Mouse (Mus musculus) urinary bladder, adult 2 months (tissue): ENCODE measurements around the gene Rps6kc1. TPM values are rescaled to one million over a fixed set of nuclear protein-coding genes. Genes with fewer than 3 reads are reported as not detected.

Experiments used
- DNase-seq: peaks from one replicate; pipeline ENCODE4 v3.0.0; 2022; ENCODE audit warnings: low spot score
- polyA plus RNA-seq: library from polyadenylated mRNA; depleted of rRNA; stranded (reverse); fragments of >200 nt; gene quantifications from 2 replicates; pipeline ENCODE4 v1.2.3, GENCODE M21; 2012

Gene Rps6kc1
- polyA plus RNA-seq, 1 experiment, result 9.5 TPM

DNA sequence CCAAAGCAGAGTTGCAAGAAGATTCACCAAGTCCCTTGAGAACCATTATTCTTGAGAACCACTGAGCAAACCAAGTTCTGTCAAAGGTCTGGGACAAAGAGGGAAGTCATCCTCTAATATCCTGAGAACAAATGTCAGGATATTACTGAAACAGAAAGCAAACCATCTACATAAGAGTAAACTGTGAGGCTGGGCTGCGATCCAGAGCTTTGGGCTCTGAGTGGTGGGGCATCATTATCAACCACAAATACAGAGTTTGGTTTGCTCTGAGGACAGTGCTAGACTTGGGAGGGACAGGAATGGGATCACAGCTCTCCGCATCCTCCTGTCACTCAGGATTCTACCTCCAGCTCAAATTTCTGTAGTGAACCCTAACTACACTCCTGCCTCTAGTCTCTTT, 144.8 kb downstream of the Rps6kc1 start:
- no peak for DNase-seq

DNA sequence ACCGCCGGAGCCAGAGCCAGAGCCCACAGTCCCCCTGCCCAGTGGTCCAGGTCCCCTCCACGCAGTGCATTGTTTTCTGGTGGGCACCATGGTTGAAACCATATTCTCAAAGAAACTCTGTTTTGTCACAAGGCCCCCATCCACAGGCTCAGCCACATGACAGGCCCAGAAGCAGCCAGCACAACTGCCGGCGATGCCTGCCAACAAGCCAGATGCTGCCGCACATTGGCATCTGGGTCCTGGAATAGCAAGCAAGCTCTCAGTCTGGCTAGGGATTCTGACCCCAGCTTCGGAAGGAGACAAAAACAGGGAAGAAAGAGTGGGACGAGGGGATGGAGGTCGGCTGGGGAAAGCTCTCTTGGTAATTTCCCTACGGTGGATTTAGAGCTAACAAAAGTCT, 147.8 kb downstream of the Rps6kc1 start:
- DNase-seq, result no peak

DNA sequence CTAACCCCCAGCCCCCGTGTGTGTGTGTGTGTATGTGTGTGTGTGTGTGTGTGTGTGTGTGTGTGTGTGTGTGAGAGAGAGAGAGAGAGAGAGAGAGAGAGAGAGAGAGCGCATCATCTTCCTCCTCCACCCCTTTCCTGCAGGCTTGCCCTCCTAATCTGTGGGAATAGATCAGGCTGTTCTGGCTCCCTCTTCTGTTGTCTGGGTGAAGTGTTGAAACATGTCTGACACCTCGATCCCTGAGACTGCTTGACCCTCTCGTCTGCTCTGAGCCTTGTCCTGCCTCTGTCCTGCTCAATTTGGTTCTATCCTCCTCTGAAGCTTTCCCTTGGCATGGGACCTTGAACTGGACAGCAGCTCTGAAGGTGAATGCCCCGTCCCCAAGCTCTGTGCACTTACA, 149.8 kb downstream of the Rps6kc1 start:
- DNase-seq, result no peak

DNA sequence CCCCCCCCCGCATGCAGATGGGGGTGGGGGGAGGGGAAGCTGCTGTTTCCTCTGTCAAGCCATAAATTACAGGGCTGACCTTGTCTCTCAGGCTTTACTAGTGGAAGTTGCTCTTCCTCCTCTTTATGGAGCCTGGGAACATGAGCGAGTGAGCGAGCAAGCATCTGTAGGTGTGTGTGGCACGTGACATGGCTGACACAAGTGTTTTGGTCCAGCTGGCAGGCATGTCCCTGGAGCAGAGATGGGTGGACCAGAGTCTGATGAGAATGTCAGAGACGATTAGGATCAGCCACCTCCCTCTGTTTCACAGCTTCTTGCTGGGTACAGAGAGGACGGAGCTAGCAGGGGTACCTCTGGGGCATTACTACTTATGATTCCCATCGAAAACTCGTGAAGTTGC, 153.7 kb downstream of the Rps6kc1 start:
- no peak for DNase-seq

- DNase-seq, result no peak
These were observed 159.6 kb downstream of the Rps6kc1 start for GRCm38 (mm10) chr1:190751794-190752570.

GRCm38 (mm10) chr1:190748937-190749336, 162.6 kb downstream of the Rps6kc1 start:
- no peak for DNase-seq

DNA sequence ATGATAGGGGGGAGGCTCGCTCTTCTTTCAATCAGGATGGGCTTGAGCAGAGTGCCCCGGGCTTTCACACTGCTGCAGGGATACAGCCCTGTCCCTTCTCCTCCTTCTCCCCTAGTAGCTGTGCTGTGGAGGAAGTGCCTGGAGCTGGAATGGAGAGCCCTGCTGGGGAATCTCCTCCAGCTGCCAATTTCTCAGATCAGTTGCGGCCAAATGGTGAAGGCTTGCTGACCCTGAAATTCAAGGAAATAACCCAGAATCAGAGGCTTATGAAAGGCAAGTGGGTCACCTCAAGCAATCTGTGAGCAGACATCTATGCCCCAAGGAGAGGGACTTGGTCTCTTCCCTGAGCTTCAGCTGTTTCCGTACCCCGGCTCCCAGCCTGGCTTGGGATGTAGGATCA, 170.1 kb downstream of the Rps6kc1 start:
- no peak for DNase-seq

DNA sequence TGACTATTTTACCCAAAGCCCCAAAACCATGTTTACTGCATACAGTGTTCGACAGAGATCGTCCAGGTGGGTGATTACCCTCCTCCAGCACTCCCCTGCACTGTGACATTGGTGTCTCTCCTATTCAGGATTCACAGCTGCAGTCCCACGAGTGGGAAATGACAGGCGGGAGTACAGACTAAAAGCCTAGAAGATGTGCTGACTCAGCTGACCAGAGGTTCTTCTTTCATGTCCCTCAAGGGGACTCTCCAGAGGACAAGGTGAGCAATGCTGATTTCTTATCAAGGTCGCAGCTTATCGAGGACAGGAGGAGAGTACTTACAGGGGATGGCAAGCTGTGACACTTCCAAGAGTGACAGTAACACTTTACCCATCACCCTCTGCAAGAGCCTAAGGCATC, 178.8 kb downstream of the Rps6kc1 start:
- no peak for DNase-seq

DNA sequence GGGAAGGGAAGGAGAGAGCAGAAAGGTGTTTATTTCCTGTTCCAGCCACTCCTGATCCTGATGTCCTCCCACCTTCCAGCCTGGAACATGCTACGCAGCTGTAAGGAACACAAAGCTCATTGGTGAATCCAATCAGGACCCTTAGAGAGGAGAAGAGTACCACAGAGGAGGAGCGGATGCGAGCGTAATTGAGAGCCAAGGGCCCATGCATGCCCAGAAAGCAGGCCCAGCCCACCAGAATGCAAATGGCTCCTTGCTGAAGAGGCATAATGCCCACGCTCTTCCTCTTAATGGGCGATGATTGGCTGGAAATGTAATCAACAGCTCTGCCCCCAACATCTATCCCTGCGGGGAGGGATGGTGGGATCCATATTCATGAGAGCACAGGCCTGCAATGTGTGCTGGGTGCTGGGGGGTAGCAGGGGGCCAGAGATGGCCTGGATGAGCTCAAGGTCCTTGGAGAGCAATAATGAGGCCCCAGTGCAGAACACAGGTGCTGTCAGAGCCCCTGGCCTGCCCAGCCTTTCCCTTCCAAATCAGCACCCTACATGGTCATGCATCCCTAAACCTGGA, 182.0 kb downstream of the Rps6kc1 start:
- no peak for DNase-seq

DNA sequence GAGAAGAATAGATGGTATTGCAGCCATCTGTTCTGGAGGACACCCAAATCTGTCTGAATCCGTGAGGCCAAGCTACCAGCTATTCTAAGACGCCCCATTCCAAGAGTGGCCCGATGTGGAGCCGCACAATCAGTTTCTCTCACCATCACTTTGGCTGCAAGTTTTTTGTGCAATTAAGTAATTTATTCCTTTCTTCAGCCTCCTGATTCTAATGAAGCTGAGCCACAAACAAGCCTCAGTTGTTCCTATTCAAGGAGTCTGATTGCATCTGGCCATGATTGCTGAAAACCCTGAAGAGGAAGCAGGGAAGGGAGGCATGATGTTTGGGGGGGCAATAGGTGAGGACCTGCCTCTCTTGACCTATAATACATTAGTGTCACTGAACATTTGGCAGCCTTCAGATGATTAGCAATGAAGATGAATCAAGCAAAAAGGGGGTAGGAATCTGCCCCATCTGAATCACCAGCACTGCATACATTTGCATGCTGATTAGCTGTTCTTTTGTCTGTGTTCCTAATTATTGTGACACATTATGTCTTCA, 183.4 kb downstream of the Rps6kc1 start:
- no peak for DNase-seq

DNA sequence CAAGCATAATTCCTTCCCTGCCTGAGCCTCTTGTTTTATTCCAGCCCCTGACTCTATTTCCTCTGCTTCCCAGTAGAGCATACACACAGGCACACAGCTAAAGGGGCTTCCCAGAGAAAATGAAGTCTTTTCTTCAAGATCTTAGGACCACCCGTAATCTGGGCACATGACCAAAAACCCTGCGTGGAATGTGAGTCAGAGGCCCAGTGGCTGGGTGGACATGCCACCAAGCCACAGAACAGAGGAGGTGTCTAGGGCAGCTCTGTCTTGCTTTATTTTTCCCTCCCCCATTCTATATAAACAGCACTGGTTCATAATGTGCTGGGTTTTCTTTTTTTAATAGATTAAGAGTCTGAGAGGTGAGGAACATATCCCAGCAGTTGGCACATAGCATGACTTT, 184.2 kb downstream of the Rps6kc1 start:
- no peak for DNase-seq

DNA sequence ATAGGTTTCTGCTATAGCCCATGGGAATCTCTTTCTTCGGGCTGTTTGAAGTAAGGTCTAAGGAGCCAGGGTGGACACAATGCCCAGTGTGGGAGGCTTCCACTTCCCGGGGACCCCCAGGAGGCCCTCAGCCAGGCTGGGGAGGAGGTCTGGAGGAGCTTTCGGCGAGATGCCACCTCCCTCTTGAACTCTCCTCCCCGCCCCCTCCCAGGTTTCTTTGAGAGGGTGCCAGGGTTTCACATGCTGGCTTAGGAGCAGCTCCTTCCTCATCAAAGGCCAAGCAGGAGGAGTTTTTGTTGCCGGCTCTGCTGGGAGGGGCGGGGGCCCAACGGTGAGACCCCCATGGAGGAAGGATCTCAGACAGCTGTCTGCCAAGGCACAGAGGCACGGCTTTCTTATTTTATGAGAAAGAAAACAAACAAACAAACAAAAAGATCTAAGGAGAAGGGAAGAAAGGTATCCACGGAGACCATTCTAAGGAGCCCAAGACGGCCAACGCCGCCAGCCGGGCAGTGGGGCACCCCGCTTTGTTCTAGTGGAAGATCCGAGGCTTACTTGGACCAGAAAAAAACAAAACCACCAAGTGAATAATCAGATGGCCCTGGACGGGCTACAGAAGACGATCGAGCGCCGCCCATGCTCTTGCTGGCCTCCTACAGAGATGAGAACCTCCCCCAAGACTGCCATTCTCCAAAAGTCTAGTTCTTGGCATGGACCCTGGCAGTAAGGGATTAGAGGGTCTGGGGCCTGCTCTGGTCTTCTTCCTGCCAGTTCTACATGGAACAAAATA, 186.8 kb downstream of the Rps6kc1 start:
- no peak for DNase-seq

GRCm38 (mm10) chr1:190723926-190724430, 187.6 kb downstream of the Rps6kc1 start:
- no peak for DNase-seq

DNA sequence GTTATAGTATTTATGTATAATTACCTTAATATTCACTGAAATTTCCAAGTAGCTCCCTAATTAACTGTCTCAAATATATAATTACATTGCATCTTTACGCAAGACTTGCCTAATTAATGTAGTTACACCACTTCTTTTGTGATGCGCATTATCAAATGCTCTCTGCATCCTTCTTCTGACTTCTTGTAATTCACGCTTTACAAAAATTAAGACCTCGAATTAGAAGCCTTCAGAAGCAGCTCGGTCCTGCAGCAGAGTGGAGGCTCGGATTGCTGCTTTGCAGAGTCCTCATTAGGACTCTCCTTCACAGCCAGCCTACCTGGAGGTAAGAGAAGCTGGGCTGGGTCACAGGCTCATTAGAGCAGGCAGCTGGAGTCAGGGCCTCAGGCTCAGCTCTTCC, 197.7 kb downstream of the Rps6kc1 start:
- no peak for DNase-seq

- no peak for DNase-seq
These were observed 214.0 kb downstream of the Rps6kc1 start for GRCm38 (mm10) chr1:190697576-190697975.

GRCm38 (mm10) chr1:190695589-190695988, 216.0 kb downstream of the Rps6kc1 start:
- DNase-seq, result no peak

- no peak for DNase-seq
These were observed 220.9 kb downstream of the Rps6kc1 start for GRCm38 (mm10) chr1:190690528-190691262.

GRCm38 (mm10) chr1:190683060-190683459, 228.5 kb downstream of the Rps6kc1 start:
- no peak for DNase-seq

GRCm38 (mm10) chr1:190682021-190682926, 229.3 kb downstream of the Rps6kc1 start:
- DNase-seq, result no peak

- DNase-seq, result no peak
These were observed 236.1 kb downstream of the Rps6kc1 start for GRCm38 (mm10) chr1:190675455-190675854.

- no peak for DNase-seq
These were observed 242.5 kb downstream of the Rps6kc1 start for GRCm38 (mm10) chr1:190669099-190669498.
